Mouse (Mus musculus) lung, postnatal 36 days (tissue): ENCODE data around the gene Odc1.
"Not testable (repeated sequence)": the region's sequence is repeated elsewhere in the genome, so short reads cannot be mapped to it uniquely, and the experiment has no call there.

Experiments
- DNase-seq: peaks from one replicate; pipeline ENCODE4 v3.0.0; 2022; ENCODE audit warnings: mixed read lengths

The Odc1 gene

GRCm38 (mm10) chr12:17544209-17545106, at the start of gene Odc1:
Odc1 (plus strand) TSS chr12:17544794.
- DNase-seq = peak; percentile 98

DNA sequence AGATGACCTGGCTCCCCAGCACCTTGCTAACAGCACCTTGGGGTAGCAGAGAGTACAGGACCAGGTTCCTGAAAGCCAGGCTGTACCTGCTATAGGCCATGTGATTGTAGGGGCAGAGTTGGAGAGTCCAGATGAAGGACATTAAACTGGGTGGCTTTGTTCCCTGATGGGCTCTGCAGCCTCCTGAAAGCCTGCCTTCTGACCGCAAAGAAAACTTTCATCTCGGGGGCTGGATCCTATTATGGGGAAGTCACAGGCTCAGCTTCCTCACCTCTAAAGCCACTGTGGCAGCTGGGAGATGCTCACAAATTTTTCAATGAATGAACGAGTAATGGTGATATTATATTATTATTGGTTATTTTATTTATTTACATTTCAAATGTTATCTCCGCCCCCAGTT, 49.8 kb upstream of the Odc1 start:
- no peak for DNase-seq

- peak; percentile 3 for DNase-seq
These were observed 48.6 kb upstream of the Odc1 start for GRCm38 (mm10) chr12:17495858-17496451.

DNA sequence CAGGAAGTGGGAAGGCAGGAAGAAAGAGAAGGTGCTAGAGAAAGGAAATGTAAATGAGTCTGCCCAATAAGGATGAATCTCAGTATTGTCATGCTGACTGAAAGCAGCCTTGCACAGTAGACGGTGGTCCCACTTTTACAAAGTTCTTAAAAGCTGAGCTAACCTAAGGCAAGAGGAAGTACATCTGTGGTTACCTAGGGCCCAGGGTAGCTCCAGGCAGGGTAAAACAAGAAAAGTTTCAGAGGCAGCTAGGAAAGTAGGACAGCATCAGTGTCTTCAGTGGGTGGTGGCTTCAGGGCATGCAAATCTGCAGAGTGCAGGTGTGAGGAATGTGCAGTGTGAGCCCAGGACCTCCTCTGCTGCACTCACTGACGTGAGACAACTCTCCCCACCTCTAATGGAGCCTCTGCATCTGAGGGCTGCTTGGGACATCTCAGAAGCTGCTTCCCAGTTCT, 38.9 kb upstream of the Odc1 start:
- DNase-seq = no peak

GRCm38 (mm10) chr12:17506117-17506993, 38.2 kb upstream of the Odc1 start:
- DNase-seq = no peak

GRCm38 (mm10) chr12:17506994-17507542, 37.5 kb upstream of the Odc1 start:
- peak; percentile 61 for DNase-seq

DNA sequence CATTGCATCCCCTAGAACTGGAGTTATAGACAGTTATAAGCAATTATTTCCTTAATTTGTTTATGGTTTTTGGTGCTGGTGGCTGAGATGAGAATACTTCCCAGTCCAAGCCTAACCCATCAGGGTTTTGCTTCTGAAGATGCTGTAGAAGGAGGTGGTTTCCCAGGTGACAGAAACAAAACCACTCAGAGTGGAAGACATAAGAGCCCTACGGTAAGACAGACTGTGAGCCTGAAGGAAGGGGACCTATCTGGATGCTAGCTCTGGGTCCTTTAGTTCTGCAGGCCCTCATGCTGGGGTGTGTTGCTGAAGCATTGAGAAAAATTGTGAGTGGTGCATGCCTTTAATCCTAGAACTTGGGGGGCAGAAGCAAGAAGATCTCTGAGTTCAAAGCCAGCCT, 35.3 kb upstream of the Odc1 start:
- no peak for DNase-seq

DNA sequence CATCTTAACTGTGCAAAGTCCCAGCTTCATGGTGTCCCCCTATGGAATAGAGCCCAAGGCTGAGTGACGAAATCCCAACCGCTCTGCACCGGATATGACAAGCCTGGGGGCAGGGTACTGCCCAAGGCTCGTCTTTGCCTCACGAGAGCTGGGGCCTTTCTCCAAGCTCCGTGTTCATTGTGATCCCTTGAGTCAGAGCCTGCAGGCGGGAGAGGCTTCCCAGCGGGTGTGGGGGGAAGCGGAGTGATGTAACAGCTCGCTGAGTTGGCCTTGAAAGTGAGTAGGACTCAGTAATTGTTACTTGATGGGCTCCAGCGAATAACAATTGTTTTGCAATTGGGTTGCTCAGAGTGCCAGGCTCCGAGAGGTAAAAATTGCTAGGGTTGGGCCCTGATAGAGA, 34.4 kb upstream of the Odc1 start:
- peak; percentile 35 for DNase-seq

- DNase-seq = no peak
These were observed 33.6 kb upstream of the Odc1 start for GRCm38 (mm10) chr12:17511019-17511418.

DNA sequence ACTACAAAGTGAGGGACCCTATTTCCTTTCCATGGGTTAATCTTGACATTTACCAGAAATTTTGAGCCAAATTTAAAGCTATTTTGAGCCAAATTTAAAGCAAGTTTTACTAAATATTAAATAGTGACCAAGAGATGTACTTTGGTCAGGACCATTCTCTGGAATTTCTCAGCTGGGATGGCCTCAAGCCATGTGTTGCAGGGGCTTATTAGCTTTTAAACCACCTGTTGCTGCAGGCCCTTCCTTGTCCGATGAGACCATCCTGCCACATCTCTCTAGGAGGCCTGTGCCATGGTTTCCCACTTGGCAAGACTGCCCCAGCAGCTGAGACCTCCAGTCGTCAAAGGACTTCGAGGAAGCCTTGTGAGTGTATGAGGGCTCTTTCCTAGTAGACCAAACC, 15.4 kb upstream of the Odc1 start:
- DNase-seq = no peak

GRCm38 (mm10) chr12:17529726-17530125, 14.9 kb upstream of the Odc1 start:
- DNase-seq = no peak

DNA sequence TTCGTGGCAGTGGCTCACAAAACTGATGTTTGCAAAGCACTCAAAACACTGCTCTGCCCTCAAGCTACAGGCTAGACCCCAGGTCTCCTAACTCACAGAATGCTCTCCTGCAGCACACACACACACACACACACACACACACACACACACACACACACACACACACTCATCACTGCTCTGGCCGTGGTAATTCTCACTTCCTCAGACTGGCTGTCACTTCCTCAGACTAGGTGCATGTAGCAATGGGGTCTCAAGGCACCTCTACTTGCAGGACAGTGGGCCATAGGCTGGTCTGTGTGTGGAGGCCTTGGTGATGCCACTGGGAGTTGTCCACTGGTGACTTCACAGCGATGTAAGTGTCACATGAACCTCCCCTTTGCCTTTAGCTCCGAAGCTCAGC, 13.8 kb upstream of the Odc1 start:
- no peak for DNase-seq

- DNase-seq = no peak
These were observed 8.4 kb upstream of the Odc1 start for GRCm38 (mm10) chr12:17536222-17536621.

DNA sequence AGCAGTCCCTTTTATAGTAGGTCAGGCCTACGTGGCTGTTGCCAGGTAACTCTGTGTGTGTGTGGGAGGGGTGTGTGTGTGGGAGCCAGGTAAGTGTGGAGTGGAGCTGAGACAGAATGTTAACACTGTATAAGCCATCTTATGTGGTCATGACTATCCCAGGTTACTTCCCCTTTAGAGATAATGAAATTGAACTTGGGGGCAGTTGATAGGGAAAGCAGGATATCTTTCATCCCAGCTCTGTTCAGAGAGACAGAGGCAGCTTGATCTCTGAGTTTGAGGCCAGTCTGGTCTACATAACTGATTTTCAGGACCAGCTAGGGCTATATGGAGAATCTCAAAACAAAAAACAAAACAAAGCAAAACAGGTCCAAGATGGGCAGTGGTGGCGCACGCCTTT, 7.4 kb upstream of the Odc1 start:
- no peak for DNase-seq

GRCm38 (mm10) chr12:17538087-17538486, 6.5 kb upstream of the Odc1 start:
- no peak for DNase-seq

- DNase-seq = no peak
These were observed 5.6 kb upstream of the Odc1 start for GRCm38 (mm10) chr12:17539041-17539440.

DNA sequence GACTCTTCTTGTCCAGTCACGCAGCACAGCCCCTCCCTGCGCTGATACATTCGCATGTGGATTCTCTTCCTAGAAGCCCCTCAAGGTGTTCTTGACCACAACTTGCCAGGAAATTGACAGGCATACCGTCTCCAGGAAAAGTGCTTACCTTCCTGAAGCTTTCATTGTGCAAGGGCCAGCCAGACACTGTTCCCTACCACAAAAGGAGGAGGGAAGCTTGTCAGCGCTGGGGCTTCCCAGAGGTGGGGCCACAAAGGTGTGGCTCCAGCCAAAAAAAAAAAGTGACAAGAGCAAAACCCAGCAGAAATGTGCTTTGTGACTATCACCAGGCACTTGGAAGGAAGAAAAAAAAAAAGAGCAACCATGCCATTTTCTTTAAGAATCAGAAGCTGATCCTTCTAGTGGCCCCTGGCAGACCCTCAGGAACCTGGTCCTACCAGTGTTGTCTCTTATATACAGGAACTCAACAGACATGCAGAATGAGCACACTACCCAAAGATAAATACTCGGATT, 4.5 kb upstream of the Odc1 start:
- no peak for DNase-seq

- DNase-seq = no peak
These were observed 545 bp downstream of the Odc1 start for GRCm38 (mm10) chr12:17545107-17545571.

DNA sequence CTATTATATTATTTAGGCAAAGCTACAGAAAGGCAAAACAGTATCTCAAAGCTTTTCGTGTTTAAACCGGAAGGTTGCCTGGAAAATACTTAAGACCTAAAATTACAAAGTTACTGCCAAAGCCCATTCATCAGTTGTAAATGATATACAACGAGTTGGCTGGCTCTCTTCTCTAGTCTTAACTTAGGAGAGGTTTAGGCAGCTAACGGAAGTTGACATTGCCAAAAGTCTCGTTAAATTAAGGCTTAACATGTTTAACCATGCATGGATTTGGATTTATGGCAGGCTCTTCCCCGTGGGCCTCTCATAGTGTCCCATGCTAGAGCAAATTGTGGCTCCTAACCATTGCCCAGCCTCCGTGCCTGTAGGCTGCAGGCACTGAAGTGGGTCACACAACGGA, 1.3 kb downstream of the Odc1 start:
- no peak for DNase-seq

DNA sequence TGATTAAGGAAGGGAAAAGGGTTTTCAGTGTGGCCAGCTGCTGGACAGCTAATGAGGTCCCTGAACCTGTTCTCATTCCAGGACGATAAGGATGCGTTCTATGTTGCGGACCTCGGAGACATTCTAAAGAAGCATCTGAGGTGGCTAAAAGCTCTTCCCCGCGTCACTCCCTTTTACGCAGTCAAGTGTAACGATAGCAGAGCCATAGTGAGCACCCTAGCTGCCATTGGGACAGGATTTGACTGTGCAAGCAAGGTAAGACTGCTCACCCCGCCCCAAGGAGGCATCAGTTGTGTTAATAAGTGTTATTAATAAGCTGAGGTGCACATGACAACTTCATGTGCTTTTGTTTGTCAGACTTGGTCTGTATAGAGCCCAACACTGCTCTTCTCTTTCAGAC, 3.0 kb downstream of the Odc1 start:
- not testable (repeated sequence) for DNase-seq

DNA sequence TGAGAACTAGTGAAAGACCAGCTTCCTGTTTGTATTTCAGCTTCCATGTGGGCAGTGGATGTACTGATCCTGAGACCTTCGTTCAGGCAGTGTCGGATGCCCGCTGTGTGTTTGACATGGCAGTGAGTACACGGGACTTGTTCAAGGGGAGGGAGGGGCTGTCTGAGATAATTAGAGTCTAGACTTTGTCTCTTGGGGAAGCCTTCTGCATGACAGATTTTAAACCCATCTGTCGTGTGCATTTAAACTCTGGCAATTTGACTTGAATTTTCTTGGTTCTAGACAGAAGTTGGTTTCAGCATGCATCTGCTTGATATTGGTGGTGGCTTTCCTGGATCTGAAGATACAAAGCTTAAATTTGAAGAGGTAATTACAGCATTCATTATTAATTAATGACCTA, 3.9 kb downstream of the Odc1 start:
- DNase-seq = no peak

DNA sequence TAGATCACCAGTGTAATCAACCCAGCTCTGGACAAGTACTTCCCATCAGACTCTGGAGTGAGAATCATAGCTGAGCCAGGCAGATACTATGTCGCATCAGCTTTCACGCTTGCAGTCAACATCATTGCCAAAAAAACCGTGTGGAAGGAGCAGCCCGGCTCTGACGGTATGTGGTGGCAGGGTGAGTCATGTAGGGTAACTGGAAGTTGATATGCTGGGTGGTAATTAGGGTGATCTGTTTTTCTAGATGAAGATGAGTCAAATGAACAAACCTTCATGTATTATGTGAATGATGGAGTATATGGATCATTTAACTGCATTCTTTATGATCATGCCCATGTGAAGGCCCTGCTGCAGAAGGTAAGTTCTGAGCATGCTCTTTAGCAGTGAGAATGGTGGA, 4.8 kb downstream of the Odc1 start:
- not testable (repeated sequence) for DNase-seq
